Mouse (Mus musculus) mouse embryonic stem cell (cell line): ENCODE measurements around the gene Prmt8.

Experiments
- in situ Hi-C, 2 experiments: fragments of 300-500 bp; cut with MboI; formaldehyde crosslinking; loops; 1 replicate in 1 of 2; 3 replicates in 1 of 2; pipeline ENCODE4 v1.14.3; 2019 to 2020; ENCODE audit warnings: low sequenced_read_pairs in 2 of 2, low pct_unique_long_range_greater_than_20kb in 1 of 2, mixed read lengths in 1 of 2; ENCODE audit not compliant: unreplicated experiment in 1 of 2

Prmt8 gene

DNA sequence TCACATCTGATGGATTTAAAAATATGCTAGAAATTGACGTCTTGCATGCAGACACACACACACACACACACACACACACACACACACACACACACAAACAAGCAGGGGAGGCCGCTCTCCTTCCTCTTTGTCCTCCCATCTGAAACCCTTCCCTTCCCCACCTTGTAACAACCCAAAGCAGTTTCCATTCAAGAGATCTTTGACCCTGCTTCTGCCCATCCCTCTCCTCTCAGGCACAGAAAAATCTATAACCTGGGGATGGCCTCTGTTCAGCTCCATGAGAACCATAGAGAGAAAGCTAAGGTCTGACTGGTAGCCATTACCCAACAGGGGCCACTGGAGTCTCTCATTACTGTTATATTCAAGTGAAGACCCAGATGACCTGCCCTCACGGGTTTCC lies 90.3 kb downstream of the Prmt8 start:
- in situ Hi-C loops, result no loop called here

DNA sequence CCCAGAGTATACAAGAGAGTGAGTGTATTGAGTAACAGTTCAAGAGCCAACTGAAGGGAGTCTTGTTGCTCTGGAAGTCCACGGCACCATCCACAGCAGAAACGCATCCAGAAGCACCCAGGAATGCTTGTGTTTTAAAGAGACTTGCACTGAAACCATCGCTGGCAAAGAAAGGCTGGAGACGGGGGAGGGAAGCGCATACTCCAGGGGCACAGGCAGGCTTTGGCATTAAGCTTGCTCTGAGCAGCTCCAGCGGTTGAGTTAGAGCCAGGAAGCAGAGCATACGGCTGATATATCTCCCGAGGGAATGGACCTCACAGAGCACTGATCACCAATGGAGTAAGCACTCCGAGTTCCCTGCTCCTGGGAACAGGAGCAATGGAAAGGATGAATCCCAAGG lies 91.0 kb downstream of the Prmt8 start:
- in situ Hi-C loops, result no loop called here

DNA sequence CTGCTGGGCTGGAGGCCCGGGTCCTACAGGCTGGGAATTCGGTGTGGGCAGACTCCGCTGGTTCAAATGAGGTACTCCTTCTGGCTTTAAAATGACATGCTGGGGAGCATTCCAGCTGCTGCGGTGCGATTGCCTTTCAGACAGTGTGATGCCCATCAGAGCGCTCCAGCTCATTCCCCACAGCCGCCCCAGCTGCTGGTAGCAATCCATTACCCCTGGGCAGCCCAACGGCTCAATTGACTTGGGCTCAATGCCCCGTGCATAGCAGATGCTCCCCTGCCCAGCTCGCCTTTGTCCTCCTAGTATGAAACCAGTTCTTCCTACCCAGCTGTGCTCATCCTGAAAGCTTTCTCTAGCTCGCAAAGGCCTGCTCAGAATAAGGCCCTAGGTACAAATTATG lies 92.4 kb downstream of the Prmt8 start:
- in situ Hi-C loops, result no loop called here

DNA sequence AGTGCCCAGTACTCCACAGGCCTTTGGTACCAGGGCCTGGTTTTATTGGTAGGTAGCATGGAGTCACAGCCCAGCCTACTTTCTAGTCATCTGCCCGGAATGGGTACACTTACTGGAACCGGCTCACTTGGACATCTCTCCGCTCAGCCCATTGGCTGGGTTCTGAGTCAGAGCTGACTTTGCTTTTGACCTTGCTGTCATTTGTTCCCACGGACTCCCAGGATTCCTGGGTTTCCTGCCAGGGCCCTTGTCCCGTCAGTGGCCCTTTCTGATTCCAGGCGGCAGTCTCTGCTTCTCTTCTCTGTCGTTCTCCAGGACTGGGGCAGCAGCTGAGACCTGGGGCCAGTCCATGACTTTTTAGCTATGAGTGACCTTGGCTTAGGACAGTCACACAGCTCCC lies 97.2 kb downstream of the Prmt8 start:
- in situ Hi-C loops, result no loop called here

DNA sequence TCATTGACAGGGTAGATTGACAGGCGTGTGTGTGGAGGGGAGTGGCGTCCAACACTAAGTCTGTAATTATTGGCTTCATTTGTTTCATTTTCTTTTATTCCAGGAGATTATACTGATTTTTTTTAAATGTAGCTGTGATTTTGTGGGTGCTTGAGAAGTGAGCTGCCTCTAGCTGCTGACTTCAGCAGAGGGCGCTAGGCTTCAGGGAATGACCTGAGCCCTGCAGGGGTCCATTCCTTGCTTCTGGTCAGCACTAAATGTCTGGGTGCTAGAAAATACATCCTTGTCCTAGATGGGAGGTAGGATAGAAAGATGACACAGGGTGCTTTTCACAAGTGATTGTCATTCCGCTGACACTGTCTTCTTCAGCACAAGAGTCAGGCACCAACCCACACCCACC lies 99.2 kb downstream of the Prmt8 start:
- in situ Hi-C loops, result no loop called here

DNA sequence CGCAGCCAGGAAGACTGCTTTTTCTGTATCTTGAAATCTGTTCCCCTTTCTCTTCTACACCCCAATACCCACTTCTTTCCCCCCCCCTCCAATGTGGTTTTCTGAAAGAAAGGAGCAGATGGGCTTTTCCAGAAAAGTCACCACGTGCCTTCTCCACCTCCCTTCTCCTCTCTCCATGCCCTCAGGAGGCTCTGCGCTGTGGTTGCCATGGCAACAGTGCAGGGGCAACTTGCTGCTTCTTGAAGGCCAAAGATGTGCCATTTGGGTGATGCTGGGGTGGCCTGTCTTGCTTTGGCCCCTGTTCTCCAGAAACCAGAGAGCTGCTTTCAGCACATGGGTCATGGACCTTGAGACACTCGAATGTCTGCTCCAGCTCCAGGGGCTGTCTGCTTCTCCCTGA lies 100.0 kb downstream of the Prmt8 start:
- in situ Hi-C loops, result no loop called here

DNA sequence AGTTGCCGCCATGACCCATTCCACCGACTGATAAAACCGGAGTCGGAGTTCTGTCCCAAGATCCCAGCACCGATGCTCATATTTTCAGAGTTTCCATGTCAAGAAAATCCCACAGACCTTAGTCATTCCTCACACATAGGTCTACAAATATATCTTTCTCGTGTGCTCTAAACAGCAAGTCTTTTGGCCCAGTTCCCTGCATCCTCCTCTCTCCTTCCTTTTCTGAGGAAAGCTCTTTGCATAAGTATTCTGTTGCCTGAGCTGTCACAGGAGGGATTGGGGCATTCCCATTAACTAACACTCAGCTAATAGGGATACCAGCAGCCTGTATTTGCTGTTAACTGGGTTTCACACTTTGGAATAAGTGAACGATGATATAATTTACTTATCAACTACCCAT lies 106.0 kb downstream of the Prmt8 start:
- in situ Hi-C loops, result no loop called here

DNA sequence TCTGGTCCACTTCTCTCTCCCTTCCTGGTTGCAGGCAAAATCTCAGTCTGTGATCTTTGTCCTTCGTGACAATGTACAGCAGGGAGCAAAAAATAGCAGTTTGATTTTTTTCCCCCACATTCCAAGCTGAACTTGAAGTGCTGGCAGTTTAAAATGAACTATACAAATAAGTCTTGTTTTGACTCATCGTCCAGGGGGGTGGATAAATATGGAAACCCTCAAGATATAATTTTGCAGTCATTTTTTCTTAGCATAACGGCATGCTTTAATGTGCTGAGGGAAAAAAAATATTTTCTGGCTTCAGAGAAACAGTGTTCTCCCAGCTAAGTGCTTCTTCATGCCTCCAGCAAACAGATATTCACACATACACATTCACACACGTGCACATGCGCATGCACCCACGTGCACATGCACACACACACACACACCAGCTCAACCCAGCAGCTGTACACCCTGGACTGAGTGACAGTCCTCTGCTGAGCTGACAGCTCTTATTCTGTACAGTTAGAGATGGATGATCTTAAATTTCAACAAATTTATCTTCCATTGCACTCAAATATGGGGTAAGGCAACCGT lies 107.5 kb downstream of the Prmt8 start:
- in situ Hi-C loops, result no loop called here

DNA sequence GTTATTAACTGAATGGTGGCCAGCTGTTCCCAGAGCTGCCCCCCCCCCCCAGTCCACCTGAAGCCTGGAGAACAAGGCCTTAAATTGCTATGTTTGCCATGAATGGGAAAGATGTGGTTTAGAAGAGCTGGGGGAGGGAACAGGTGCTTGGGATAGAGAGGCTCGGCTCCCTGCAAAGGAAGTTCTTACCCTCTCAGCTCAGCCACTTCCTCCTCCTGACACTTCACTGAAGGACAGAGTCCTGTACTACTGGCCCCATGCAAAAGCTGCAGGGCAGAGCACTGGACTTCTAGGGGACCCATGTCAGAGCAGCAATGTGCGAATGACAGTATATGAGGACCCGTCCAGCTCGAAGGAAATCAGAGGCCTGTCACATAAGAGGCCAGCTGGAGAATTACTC lies 109.3 kb downstream of the Prmt8 start:
- in situ Hi-C loops, result no loop called here

DNA sequence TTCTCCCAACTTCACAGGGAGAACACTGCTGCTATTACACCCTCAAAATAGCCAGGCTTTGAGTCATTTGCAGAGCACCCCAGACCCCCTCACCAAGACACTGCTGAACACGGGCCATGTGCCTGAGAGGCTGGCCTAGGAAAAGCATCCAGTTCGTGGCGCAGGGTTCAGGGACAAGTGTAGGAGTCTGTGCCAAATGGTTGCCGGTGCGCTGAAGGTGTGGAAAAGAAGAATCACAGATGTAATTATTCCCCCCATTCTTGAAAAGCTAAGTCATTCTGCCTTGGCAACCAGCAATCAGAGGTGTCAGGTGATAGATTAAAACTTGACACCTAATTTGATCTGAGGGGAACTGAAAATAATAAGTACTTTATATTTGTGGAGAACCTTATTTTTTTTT lies 109.8 kb downstream of the Prmt8 start:
- in situ Hi-C loops, result no loop called here

DNA sequence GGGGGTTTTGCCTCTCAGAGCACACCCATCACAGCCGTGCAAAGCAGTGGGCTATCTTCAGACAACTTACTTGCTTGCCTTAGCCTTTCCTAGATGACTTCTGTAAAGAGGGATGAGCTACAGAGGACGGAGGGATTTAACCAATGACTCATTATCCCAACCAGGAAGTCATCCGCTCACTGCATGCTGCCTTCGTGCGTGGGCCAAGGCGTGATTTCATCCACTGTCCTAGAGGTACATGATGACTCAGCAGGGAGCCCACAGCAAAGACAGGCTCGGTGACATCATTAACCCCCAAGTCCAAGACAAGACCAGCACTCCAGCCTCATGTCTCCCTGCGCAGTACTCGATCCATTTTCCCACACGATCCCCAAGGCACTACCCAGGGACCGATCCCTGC lies 112.1 kb downstream of the Prmt8 start:
- in situ Hi-C loops, result no loop called here

DNA sequence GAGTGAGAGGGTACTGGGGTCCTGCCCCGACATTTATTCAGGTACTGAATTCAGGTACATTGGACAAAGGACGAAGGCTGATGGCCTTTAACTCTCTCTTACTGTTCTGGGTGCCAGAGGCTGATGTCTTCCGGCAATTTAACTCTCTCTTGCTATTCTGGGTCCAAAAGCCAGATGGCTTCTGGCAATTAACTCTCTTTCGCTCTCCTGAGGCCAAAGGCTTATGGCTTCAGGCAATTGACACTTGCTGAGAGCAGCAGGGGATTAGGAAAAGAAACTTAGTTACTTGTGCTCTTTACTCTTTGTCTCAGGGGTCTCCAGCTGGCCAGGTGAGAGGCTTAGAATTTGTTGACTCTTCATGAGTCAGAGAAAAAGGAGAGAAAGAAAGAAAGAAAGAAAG lies 113.3 kb downstream of the Prmt8 start:
- in situ Hi-C loops, result no loop called here

DNA sequence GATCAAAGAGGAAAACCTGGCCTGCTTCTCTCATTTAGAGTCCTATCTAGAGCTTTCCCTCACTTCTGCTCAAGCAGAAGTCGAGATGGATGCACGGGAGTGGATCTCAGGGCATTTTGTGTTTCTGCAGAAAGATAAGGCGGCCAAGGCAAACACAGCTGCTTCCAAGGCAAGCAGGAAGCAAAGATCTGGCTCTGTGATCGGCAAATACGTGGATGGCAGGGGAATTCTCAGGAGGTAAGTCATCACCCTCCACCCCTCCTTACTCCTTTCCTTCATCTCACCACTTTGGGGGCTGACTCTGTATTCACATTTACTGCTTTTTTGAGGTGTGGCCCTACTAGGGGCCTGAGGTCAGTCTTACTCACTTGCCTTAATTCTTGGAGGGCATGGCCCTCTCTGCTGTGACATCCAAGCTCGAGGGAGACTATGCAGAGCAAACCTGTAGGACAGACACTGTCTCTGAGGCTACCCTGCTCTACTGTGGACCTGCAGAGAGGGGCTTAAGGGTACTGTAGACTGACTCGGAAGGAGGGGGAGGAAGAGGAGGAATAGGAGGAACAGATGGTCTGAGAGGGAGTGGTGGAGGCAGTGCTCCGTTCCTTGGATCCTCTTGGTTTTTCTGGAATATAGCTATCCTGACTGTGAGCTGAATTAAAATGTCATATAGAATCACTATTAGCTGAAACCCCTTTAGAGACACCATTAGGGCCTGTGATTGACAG lies 128.0 kb downstream of the Prmt8 start:
- in situ Hi-C loops, result no loop called here
